Mouse (Mus musculus) CH12.LX (cell line): ENCODE results near the gene Gng2. TPM values are rescaled to one million over a fixed set of nuclear protein-coding genes. Genes with fewer than 3 reads are reported as not detected.

Experiments
- DNase-seq: peaks from one replicate; pipeline ENCODE4 v3.0.0-alpha.2; 2013; ENCODE audit errors: extremely low read depth
- H3K27ac ChIP-seq: 2 replicates; pipeline ENCODE4 v1.5.1; 2012; ENCODE audit warnings: low read depth, mild to moderate bottlenecking, control low read depth, moderate library complexity; ENCODE audit not compliant: insufficient read depth
- H3K27me3 ChIP-seq: replicated peaks from 2 replicates; pipeline ENCODE3; 2012; ENCODE audit warnings: inconsistent platforms
- H3K36me3 ChIP-seq, 2 experiments: replicated peaks in 1 of 2; 2 replicates each; pipeline versions ENCODE3 to v1.6.1; 2012; ENCODE audit warnings: inconsistent platforms in 1 of 2, low read length in 1 of 2, mild to moderate bottlenecking in 1 of 2, mixed read lengths in 1 of 2, moderate library complexity in 1 of 2; ENCODE audit not compliant: control insufficient read depth in 1 of 2, insufficient read depth in 1 of 2
- H3K4me1 ChIP-seq, 2 experiments: 2 replicates each; pipeline ENCODE4 v1.6.1; 2012; ENCODE audit warnings: inconsistent platforms in 1 of 2, moderate library complexity in 1 of 2; ENCODE audit not compliant: insufficient read depth in 2 of 2, control insufficient read depth in 1 of 2
- H3K4me2 ChIP-seq: 2 replicates; pipeline ENCODE4 v1.6.1; 2012; ENCODE audit warnings: low read depth, mild to moderate bottlenecking, control low read depth; ENCODE audit not compliant: poor library complexity, insufficient read depth, severe bottlenecking
- H3K4me3 ChIP-seq, 3 experiments: fragments of 150-350 bp in 1 of 3; sonication (generic) in 1 of 3; replicated peaks in 1 of 3; 2 replicates each; pipeline versions ENCODE3 to v1.5.1; 2011 to 2012; ENCODE audit warnings: low read depth in 2 of 3, low read length in 2 of 3, mild to moderate bottlenecking in 2 of 3, moderate library complexity in 2 of 3, control low read depth in 1 of 3, improper control_type of control experiment in 1 of 3, inconsistent platforms in 1 of 3, mixed read lengths in 1 of 3; ENCODE audit not compliant: poor library complexity in 1 of 3
- H3K79me2 ChIP-seq: replicated peaks from 2 replicates; pipeline ENCODE4 v1.6.1; 2012; ENCODE audit warnings: mild to moderate bottlenecking, moderate library complexity; ENCODE audit not compliant: control insufficient read depth, poor library complexity, insufficient read depth, severe bottlenecking; ENCODE audit errors: extremely low read depth
- H3K9ac ChIP-seq: 2 replicates; pipeline ENCODE4 v1.6.1; 2012; ENCODE audit warnings: low read depth, mild to moderate bottlenecking, control low read depth, moderate library complexity; ENCODE audit not compliant: insufficient read depth
- H3K9me3 ChIP-seq: replicated peaks from 2 replicates; pipeline ENCODE3; 2012; ENCODE audit warnings: low read length, inconsistent platforms, mixed read lengths
- BHLHE40 ChIP-seq: IDR thresholded peaks from 2 replicates; pipeline ENCODE4 v1.6.1; 2011; ENCODE audit warnings: mild to moderate bottlenecking, low read depth, low read length, improper control_type of control experiment
- CHD2 ChIP-seq: IDR thresholded peaks from 2 replicates; pipeline ENCODE4 v1.6.1; 2011; ENCODE audit warnings: low read length, improper control_type of control experiment
- CTCF ChIP-seq, 2 experiments: IDR thresholded peaks in 1 of 2; conservative IDR thresholded peaks in 1 of 2; 2 replicates each; pipeline ENCODE4 v1.5.1; 2011 to 2012; ENCODE audit warnings: low read depth in 2 of 2, low read length in 2 of 2, improper control_type of control experiment in 1 of 2, inconsistent platforms in 1 of 2, mild to moderate bottlenecking in 1 of 2, moderate library complexity in 1 of 2
- E2F4 ChIP-seq: IDR thresholded peaks from 2 replicates; pipeline ENCODE4 v1.6.1; 2011; ENCODE audit warnings: low read depth, low read length, improper control_type of control experiment; ENCODE audit not compliant: insufficient replicate concordance
- EP300 ChIP-seq: IDR thresholded peaks from 2 replicates; pipeline ENCODE4 v1.6.1; 2011; ENCODE audit warnings: low read length, improper control_type of control experiment
- ETS1 ChIP-seq: conservative IDR thresholded peaks from 2 replicates; pipeline ENCODE4 v1.6.1; 2012; ENCODE audit warnings: low read depth, mild to moderate bottlenecking, inconsistent platforms, low read length, improper control_type of control experiment, moderate library complexity
- HCFC1 ChIP-seq: IDR thresholded peaks from 2 replicates; pipeline ENCODE4 v1.6.1; 2012; ENCODE audit warnings: low read depth, mild to moderate bottlenecking, inconsistent platforms, low read length, improper control_type of control experiment
- IRF4 ChIP-seq: IDR thresholded peaks from 2 replicates; pipeline ENCODE4 v1.6.1; 2014; ENCODE audit warnings: low read depth, mild to moderate bottlenecking, inconsistent platforms, low read length, improper control_type of control experiment
- JUND ChIP-seq: conservative IDR thresholded peaks from 2 replicates; pipeline ENCODE4 v1.6.1; 2011; ENCODE audit warnings: low read depth, low read length, improper control_type of control experiment
- KAT2A ChIP-seq: IDR thresholded peaks from 2 replicates; pipeline ENCODE4 v1.6.1; 2012; ENCODE audit warnings: low read length, improper control_type of control experiment, inconsistent platforms; ENCODE audit not compliant: insufficient replicate concordance
- MAFK ChIP-seq: IDR thresholded peaks from 2 replicates; pipeline ENCODE4 v1.6.1; 2011; ENCODE audit warnings: low read length, improper control_type of control experiment; ENCODE audit not compliant: insufficient replicate concordance
- MAX ChIP-seq: IDR thresholded peaks from 2 replicates; pipeline ENCODE4 v1.6.1; 2011; ENCODE audit warnings: low read length, improper control_type of control experiment
- MXI1 ChIP-seq: IDR thresholded peaks from 2 replicates; pipeline ENCODE4 v1.6.1; 2011; ENCODE audit warnings: mild to moderate bottlenecking, low read depth, low read length, improper control_type of control experiment
- MYC ChIP-seq: IDR thresholded peaks from 2 replicates; pipeline ENCODE4 v1.6.1; 2011; ENCODE audit warnings: low read depth, mild to moderate bottlenecking, improper control_type of control experiment, low read length
- NELFE ChIP-seq: IDR thresholded peaks from 2 replicates; pipeline ENCODE4 v1.6.1; 2011; ENCODE audit warnings: low read depth, low read length, improper control_type of control experiment
- NRF1 ChIP-seq: IDR thresholded peaks from 2 replicates; pipeline ENCODE4 v1.6.1; 2014; ENCODE audit warnings: low read depth, mild to moderate bottlenecking, inconsistent platforms, low read length, improper control_type of control experiment, moderate library complexity
- PAX5 ChIP-seq: IDR thresholded peaks from 2 replicates; pipeline ENCODE4 v1.6.1; 2012; ENCODE audit warnings: low read length, inconsistent platforms, mixed read lengths
- POLR2A ChIP-seq: IDR thresholded peaks from 2 replicates; pipeline ENCODE4 v1.6.1; 2011; ENCODE audit warnings: low read depth, mild to moderate bottlenecking, improper control_type of control experiment, low read length
- RCOR1 ChIP-seq: conservative IDR thresholded peaks from 2 replicates; pipeline ENCODE4 v1.6.1; 2012; ENCODE audit warnings: low read depth, mild to moderate bottlenecking, inconsistent platforms, low read length, improper control_type of control experiment
- SIN3A ChIP-seq: IDR thresholded peaks from 2 replicates; pipeline ENCODE4 v1.6.1; 2012; ENCODE audit warnings: low read length, improper control_type of control experiment, inconsistent platforms
- USF2 ChIP-seq: conservative IDR thresholded peaks from 2 replicates; pipeline ENCODE4 v1.6.1; 2011; ENCODE audit warnings: low read depth, low read length, improper control_type of control experiment
- ZC3H11A ChIP-seq: IDR thresholded peaks from 2 replicates; pipeline ENCODE4 v1.6.1; 2012; ENCODE audit warnings: low read depth, mild to moderate bottlenecking, inconsistent platforms, low read length, improper control_type of control experiment
- ZMIZ1 ChIP-seq: IDR thresholded peaks from 2 replicates; pipeline ENCODE4 v1.6.1; 2012; ENCODE audit warnings: low read depth, mild to moderate bottlenecking, inconsistent platforms, low read length, improper control_type of control experiment
- ZNF384 ChIP-seq: IDR thresholded peaks from 2 replicates; pipeline ENCODE4 v1.6.1; 2012; ENCODE audit warnings: low read depth, low read length, improper control_type of control experiment, inconsistent platforms
- dilution Hi-C: fragments of 300-500 bp; cut with MboI; formaldehyde crosslinking; loops from 2 replicates; pipeline ENCODE4 v1.14.3; 2020; ENCODE audit warnings: low sequenced_read_pairs; ENCODE audit not compliant: extremely low pct_unique_long_range_greater_than_20kb, extremely low pct_ligation_motif_present
- in situ Hi-C: fragments of 300-500 bp; cut with MboI; formaldehyde crosslinking; loops from 3 replicates; pipeline ENCODE4 v1.14.3; 2019; ENCODE audit warnings: low sequenced_read_pairs, low pct_ligation_motif_present, low pct_unique_long_range_greater_than_20kb, mixed read lengths
- polyA plus RNA-seq: library from polyadenylated mRNA; unstranded; fragments of >175 nt; gene quantifications from 2 replicates; pipeline ENCODE4 v1.2.1, GENCODE M21; 2012; ENCODE audit warnings: low read depth; ENCODE audit not compliant: insufficient read length
- total RNA-seq, 2 experiments: library from RNA; depleted of rRNA; stranded (reverse); fragments of 300-350 nt in 1 of 2; fragments of >200 nt in 1 of 2; gene quantifications; 2 replicates each; pipeline ENCODE4 v1.2.3; 2012 to 2014

Gng2 gene
- total and polyA plus RNA-seq, 3 experiments, result 52.1 to 67.7 (median 63.4) TPM

DNA sequence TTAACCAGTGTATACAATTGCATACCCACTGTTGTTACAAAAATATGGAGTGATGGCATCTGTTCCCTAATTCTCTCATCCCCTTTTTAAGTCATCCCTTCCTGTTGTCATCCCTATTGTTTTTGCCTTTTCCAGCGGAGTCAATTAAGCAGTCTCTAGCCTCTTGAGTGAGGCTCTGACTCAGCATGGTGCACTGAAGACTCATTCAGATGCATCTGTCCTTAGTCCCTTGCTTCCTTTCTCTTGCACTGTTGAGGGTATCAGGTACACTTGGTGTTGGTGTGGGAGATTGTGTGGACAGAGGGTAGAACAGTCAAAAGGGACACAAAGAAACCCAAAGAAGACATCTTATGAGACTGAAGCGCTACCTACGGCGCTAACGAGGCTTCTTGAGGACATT, 19.4 kb upstream of the Gng2 start:
- H3K4me3 ChIP-seq, result no peak overlapping the region
- H3K27ac ChIP-seq, result no peak overlapping the region
- H3K27me3 ChIP-seq, result no peaks in the 10 kb centered on the region
- no peaks in the 10 kb centered on the region for H3K79me2 ChIP-seq
- H3K4me2 ChIP-seq, result no peak overlapping the region
- peaks cover 2% of the 10 kb centered on the region for H3K9me3 ChIP-seq
- H3K9ac ChIP-seq, result no peak overlapping the region
- TF ChIP-seq POLR2A (no peak), BHLHE40 (no peak), NELFE (no peak), KAT2A (no peak), MAX (no peak), E2F4 (no peak), HCFC1 (no peak), MYC (no peak), JUND (no peak), ETS1 (no peak), ZMIZ1 (no peak), CHD2 (no peak), IRF4 (no peak), MXI1 (no peak), ZC3H11A (no peak), NRF1 (no peak)
- H3K4me1 ChIP-seq, result peaks cover 14 to 29% of the 10 kb centered on the region in 2 experiments
- dilution Hi-C loops (no loop called here), in situ Hi-C loops (loop anchor here (10.0 kb wide), 1 partner anchor 292 kb away; no protein-coding TSS in a partner anchor)
- DNase-seq, result no peak
- H3K36me3 ChIP-seq, result no peaks in the 10 kb centered on the region

DNA sequence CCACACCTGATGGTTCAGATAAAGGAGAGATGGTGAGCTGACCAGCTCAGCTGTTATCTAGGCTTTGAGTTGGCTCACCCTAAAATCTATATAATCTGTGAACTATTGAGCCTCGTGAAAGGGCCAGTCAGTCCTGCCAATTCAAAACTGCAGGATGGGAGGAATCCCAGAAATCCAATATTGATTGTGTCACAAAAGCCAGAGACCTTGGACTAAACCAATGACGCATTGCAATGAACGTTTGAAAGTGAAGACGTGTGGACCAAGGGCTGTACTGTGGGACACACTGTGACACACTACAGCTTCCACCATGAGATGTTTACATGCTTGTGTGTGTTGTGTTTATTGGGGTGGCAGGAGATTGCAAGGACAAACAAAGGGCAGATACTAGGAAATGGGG, 18.5 kb upstream of the Gng2 start:
- H3K4me1 ChIP-seq, result peaks cover 14 to 30% of the 10 kb centered on the region in 2 experiments
- H3K9ac ChIP-seq, result no peak overlapping the region
- H3K4me2 ChIP-seq, result no peak overlapping the region
- no peaks in the 10 kb centered on the region for H3K27me3 ChIP-seq
- no peak for TF ChIP-seq MYC
- TF ChIP-seq SIN3A, result no peak
- TF ChIP-seq CTCF (conservative IDR thresholded peaks at IDR 0.05 in 1 of 2, IDR thresholded peaks at IDR 0.05 in 1 of 2; ENCODE audit: low read depth in 2 of 2, low read length in 2 of 2), result no peak
- no peak for TF ChIP-seq USF2
- no peak for TF ChIP-seq EP300
- no peak for TF ChIP-seq ZNF384
- TF ChIP-seq RCOR1, result no peak
- TF ChIP-seq MAFK, result no peak
- no peak for TF ChIP-seq POLR2A
- no peak for TF ChIP-seq JUND
- no peak for TF ChIP-seq IRF4
- TF ChIP-seq PAX5, result no peak
- TF ChIP-seq CHD2, result no peak
- H3K27ac ChIP-seq, result no peak overlapping the region
- dilution Hi-C loops (no loop called here), in situ Hi-C loops (loop anchor here (10.0 kb wide), 1 partner anchor 291 kb away; no protein-coding TSS in a partner anchor)
- no peak for DNase-seq
- no peaks in the 10 kb centered on the region for H3K36me3 ChIP-seq
- no peaks in the 10 kb centered on the region for H3K79me2 ChIP-seq
- no peaks in the 10 kb centered on the region for H3K9me3 ChIP-seq
- no peak overlapping the region for H3K4me3 ChIP-seq
